ENCODE assay signal across 16 mouse cellular contexts in genomic region chr12:69452986-69453385, GRCm38 (mm10).
"Had no signal": no experiment of that assay in that cellular context is flagged by ENCODE, and none has a peak within 500 bp of the region (broad histone marks: within the 10 kb centered on the region; RNA-seq: fewer than 3 reads in every experiment).

No protein-coding gene starts in this region.

- H3K36me3 ChIP-seq: neural tube, embryonic 12.5 days; neural tube, embryonic 13.5 days; neural tube, embryonic 15.5 days; stomach, embryonic 15.5 days had no signal

- DNase-seq: retina, postnatal 1 day; right cerebral cortex, adult 18-20 months; right cerebral cortex, postnatal 14 days; right cerebral cortex, postnatal 25 days; right cerebral cortex, postnatal 4 days; spleen, adult 18-20 months; thymus, adult 18-20 months; thymus, adult 2 months; thymus, postnatal 14 days; thymus, postnatal 25 days; thymus, postnatal 36 days; thymus, postnatal 4 days had no signal

- H3K27me3 ChIP-seq: neural tube, embryonic 12.5 days; neural tube, embryonic 13.5 days; neural tube, embryonic 15.5 days; stomach, embryonic 15.5 days had no signal

- H3K4me3 ChIP-seq: neural tube, embryonic 12.5 days; neural tube, embryonic 13.5 days; neural tube, embryonic 15.5 days; stomach, embryonic 15.5 days had no signal
